Mouse (Mus musculus): ENCODE results near the gene I0C0044D17Rik.

The I0C0044D17Rik gene

DNA sequence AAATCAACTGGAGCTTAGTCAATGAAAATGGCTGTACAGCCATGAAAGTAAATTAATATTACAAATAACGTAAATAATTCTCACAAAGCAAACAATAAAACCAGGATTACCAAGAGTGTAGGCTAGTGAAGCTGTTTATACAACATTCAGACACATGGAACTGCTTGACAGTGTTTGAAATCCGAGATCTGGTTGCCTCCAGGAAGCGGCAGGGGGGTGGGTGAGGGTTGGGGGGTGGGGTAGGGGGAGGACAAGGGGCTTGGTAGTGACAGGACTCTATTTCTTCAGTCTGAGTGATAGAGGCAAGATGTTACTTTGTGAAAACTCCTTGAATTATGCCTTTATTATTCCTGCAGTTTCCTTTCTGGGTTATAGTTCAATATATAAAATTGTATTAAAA lies 3.1 kb upstream of the I0C0044D17Rik start:
- DNase-seq (ENCODE audit: low read depth): no peak

DNA sequence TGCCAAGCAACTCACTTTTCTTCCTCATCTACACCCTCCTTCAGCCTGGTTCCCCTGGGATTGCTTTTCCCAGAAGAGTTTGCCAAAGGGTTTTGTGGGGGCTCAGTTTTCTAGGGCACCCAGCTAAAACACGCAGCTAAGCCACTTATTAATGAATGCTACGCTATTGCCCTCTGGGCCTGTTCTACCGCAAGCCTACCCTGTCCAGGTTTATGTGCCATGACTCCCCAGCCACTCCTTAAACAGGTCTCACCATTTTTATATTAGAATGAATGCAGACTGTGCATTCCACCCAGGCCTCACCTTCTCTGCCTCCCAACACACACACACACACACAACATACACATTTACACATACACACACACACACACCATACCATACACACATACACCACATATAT lies 593 bp downstream of the I0C0044D17Rik start:
- no peak for DNase-seq (ENCODE audit: low read depth)

DNA sequence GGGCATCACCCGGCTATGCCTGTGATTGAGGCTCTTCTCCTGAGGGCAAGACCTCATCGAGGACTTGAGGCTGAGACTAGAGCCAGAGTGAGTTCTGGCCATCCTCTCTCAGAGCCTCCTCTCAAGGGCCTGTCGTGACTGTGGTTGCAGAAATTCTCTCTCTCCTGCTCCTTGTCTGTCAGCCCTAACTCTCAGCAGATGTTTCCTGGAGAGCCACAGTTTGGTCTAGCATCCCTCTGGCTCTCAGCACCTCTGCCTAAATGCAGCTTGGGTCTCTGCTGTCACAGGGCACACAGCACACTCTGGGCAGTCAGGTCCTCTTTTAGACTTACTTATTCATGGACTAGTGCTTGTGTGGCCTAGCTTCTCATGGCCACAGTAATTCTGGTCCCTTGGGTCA lies 1.2 kb downstream of the I0C0044D17Rik start:
- DNase-seq (ENCODE audit: low read depth): no peak

DNA sequence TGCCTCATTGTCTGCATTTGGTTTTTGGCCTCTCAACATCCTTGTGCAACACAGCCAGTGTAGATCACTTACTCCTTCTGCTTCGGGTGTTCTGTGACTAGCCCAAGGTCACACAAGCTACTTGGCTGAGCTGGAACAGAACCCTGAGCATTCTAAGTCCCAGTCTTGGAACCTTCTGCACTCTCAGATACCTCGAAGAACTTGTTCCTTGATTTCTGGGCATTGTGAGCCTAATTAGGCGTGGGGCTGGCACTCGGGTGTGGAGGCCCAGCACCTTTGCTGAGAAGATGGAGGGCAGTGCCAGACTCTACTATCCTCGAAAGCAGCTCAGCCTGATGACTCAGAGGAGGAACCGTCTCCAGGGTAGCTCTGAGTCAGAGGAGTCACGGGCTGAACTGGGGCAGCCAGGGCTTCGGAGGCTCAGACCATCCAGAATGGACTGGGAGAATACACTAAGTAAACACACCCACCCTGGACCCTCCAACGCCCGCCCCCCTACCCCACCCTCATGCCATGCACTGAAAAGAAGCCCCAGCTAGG lies 4.4 kb downstream of the I0C0044D17Rik start:
- DNase-seq (ENCODE audit: low read depth): peak; percentile 79

DNA sequence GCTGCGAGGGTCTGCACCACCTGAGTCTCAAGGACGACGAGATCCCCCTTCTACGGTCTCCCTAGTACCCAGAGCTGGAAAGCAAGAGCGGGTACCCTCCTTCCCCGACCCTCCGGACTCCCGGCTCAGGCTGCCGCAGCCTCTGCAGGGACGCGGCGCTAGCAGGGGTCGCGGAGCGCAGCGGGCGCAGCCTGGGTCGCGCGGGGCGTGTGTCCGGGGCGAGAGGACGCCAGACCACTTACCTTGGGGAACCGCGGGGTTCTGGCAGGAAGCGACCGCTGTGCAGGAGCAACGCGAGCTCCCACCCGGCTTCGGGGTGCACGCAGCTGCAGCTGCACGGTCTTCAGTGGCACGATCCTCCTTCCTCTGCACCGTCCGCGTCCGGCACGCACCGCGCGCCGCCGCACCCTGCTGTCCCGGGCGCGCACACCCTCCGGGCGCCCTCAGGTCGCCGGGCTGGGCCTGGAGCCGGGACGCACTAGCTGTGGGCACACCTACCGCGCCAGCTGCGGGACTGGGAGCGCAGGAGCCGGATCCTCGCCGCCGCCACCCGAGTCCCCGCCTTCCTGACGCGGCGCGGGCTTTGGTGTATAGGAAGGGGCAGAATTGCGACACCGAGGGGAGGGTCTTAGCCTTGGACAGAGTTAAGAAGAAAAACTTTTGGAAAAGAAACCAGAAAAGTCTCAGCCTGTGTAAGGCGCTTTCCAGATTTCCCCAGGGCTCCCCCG lies 6.3 kb downstream of the I0C0044D17Rik start, which contains the start of gene Kank4:
TSS of gene Kank4 (minus strand) at position 354 of the 728 bp plus-strand sequence.
- no peak for DNase-seq (ENCODE audit: low read depth)

DNA sequence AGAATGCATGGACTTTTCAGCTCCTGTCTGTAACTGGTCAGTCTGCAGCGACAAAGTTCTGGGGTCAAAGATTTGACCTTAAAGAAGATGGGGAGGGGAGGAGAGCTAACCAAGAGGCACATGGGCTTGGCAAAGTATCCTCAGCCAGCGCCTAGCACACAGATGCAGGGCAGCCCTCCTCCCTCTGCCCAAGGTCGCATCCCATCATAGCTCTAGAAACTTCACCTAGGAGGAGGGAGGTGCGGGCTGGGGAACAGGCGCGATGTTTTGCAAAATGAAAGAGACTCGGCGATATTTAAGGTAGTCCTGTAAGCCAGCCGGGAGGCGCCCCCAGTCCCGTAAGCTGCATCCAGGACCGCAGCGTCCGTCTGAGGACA lies 6.8 kb downstream of the I0C0044D17Rik start:
- no peak for DNase-seq (ENCODE audit: low read depth)

DNA sequence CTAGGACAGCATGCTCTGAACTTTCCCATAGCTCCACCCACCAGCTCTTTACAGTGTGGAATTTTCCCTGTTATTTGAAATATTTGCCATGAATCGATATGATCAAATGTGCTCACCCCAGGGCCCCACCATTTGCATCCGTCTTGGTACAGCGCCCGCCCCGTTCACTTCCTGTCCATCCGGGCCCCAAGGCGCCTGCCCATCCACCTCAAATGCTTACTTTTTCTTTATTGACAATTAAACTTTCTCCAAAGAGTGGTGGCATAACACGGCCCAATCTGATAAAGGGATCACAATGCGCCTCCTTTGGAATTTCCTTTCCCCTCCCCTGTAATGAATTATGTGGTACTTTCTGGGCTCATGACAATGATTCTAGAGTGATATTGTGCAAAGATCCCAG lies 17.3 kb downstream of the I0C0044D17Rik start:
- no peak for DNase-seq (ENCODE audit: low read depth)

DNA sequence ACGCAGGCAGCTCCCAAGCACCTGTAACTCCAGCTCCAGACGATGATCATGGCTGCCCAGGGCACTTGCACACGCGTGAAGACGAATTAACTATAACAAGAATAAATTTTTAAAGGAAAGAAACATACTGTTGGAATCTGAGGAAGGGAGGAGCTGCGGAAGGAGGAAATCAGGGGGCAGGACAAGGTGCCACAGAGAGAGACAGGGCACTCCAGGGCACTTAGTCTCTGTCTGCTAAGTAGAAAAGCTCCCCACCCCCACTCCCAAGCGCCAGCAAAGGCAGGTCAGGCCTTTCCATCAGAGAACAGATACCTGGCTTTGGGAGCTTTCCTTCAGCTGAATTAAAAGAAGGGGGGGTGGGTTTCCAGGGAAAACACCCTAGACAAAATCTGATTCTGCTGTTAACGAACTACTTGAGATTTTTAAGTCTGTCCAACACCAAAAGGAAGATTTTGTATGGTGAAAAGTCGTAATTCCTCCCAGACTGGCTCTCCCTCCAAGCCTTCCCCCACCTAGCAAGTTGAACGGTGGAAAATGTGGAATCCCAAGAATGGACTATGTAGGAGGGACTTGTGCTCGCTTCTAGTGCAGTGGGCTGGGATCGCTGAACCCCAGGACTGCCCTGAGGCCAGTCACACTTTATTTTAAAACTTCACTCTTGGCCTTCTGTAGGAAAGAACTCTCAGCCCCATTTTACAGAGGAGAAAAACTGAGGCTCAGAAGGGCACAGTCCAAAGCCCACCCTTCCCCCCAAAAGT lies 18.2 kb downstream of the I0C0044D17Rik start:
- DNase-seq (ENCODE audit: low read depth): no peak

DNA sequence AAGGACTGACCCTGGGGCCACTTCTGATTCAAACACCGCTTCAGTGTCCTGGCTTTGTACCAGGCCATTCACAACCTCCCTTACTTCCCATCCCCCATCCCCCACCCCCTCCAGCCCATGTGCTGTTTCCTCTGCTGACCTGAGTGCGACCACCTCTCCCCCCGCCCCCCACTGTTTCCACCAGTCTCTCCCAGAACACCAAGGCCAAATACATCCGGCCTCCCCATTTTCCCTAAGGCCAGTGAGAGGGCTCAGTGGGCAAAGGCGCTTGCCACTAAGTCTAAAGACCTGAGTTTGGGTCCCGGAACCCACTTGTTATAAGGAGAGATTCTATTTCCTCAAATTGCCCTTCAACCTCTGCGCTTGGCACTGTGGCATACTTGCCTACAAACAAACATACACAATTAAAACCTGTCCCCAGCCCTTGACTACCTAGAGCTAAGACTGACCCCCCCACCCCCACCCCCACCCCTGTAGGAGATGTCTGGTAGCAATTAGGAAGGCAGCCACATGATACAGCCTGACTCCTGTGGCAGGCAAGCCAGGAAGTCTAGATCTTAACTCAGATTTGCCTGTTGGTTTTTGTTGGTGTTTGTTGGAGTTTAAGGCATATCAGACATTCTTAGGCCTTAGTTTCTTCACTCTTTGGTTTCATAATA lies 19.0 kb downstream of the I0C0044D17Rik start:
- no peak for DNase-seq (ENCODE audit: low read depth)

DNA sequence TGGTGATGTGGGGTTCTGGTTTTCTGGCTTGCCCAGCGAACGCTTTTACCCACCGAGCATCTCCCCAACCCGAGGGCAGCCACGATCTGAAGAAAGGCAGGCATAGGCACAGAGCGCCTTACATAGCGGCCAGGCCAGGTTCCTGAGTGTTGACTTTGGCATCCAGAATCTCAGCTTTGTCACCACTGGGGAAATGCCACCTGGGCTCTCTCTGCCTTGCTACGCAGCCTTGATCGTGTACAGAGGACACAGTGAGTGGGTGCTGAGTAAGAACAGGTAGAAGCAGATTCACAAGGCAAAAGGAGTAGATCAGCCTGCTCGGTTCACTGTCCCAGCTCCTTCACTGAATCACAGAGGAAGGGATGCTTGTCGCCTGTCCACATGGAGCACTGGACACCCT lies 21.9 kb downstream of the I0C0044D17Rik start:
- no peak for DNase-seq (ENCODE audit: low read depth)

DNA sequence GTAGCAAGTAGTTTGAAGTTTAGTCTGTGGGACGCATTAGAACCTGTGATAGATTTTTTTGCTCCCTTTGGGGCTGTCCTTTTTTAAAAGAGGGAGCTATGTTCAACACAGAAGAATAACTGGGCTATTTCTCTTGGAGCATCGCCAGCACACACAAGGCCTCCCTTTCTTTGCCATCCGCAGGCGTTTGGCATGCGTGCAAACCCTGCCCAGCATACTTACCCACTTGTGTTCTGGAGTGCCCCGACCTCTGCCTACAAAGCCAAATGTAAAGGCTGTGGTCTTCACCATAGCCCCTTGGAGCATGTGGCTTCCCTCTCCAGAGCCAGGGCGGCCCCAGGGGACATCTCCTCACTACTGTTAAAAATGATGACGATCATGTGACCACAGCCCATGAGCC lies 22.8 kb downstream of the I0C0044D17Rik start:
- no peak for DNase-seq (ENCODE audit: low read depth)

DNA sequence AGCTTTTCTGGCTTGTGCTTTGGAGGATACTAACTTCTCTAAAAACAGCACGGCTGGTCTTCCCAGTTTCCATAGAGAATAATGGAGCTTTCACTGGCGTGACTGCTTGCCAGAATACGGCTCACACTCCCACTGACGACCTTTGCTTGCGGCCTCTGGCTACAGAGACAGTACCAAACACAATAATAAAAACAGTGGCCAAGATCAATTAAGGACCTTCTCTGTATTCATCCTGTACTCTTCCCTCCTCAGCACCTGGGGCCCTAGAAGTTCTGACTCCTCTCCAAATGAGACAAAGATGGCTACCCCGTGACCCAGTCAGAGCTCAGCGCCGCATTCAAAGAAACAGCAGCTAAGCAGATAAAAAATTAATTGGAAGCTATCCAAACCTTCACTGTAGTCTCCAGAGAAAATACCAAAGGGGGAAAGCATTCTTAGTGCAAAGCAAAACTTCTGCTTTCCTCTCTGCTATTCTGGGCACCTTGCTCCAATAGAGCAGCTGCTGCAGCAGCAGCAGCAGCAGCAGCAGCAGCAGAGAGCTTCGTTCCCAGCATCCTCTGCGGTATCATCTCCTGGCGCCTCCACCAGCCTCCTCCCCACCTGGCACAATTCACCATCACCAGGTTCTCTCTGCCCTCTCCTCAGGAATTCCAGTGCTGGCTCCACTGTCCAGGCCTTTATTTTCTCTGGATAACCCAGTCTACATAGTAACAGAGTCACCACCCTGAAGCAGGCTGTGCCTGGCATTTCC lies 26.9 kb downstream of the I0C0044D17Rik start:
- no peak for DNase-seq (ENCODE audit: low read depth)

DNA sequence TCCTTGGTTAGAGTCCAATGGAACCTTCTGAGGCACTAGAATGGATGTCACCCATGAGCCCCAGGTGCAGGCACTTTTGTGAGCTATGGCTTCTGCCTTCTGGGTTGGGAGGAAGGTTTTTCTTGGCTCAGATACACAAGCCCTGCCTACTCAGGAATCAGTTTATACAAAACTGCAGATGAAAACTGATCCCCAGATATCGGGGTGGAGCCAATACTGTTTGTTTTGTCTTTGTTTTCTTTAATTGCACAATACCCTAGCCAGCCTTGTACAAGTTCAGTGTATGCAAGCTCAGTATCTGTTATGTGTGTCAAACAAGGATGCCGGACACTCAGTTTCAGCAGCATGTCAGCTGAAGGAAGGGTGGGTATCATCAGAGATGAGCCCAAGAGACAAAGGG lies 28.4 kb downstream of the I0C0044D17Rik start:
- no peak for DNase-seq (ENCODE audit: low read depth)

DNA sequence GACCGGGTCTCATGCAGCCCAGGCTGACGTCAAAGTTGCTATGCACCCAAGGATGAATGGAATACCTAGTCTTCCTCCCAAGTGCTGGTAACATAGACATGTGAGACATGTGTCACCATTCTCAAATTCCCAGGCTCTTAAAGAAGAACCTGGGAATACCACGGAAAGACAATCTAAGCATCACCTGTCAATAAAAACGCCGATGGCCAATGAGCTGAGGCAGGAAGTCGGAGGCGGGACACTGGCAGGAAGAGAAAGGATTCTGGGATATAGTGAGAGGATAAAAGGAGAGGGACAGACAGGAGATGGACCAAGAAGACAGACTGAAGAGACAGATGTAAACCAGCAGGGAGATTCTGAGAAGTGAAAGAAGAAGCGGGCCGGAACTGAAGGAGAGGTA lies 30.2 kb downstream of the I0C0044D17Rik start:
- no peak for DNase-seq (ENCODE audit: low read depth)

DNA sequence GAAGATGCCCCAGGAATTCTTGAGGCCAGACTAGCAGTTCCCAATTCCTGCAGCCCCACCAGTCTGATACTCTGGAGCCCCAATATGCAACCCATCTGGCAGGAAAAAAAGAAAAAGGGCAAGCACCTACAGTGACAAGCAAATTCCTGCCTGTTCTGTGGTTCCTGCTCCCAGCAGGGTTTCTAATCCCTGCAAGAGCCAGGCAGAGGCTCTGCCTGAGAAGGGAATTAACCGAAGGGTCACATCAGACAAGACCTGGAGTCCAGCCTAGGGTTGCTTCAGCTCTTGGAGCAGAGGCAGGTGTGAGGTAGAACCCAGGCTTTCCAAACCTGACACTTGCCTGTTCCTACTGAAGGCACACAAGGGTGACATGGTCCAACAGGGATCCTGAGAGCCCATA lies 32.9 kb downstream of the I0C0044D17Rik start:
- no peak for DNase-seq (ENCODE audit: low read depth)

DNA sequence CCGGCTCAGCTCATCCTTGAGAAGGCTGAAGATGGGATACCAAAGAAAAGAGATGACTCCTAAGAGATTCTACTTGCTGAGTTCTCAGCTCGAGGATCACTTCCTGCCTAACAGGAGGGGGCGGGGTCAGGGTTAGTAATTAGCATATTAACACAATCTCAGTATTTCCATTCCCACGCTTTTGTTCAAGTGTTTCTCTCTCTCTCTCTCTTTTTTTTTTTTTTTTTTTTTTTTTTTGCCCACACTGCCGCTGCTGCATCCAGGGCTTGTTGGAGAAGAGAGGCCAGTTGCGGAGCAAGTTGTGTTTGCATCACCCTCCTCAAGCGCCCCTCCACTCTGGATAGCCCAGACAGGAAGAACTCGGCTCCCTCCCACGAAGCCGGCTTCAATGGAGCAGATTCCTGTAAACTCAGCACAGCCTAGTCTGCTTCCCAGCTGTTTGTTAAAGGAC lies 33.8 kb downstream of the I0C0044D17Rik start:
- DNase-seq (ENCODE audit: low read depth): no peak

DNA sequence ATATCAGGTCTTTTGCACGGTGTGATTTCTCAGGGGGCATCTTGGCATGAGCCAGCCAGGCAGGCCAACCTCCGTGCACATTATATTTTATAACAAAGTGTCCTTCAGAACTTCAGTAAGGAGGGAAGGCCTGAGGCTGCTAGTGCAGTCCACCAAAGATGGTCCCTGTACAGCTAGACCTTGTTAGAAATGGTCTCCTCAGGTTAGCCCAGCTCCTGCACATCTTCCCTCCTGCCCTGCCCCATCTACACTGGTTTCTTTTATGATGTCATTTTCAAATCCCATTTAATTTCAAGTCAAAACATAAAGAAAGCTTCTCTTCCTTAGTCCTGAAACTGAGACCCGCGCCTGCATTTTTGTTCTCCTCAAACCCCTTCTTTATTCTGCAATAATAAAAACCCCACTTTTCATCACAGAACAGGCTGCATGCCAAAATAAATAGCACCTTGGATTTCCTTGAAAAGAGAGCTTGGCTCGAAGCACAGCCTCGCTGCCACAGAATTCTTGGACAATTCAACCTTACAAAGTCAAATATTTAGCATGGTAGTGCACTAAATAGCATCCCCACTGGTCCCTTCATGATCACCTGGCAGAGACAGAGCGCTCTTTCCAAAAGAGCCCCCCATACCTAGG lies 34.4 kb downstream of the I0C0044D17Rik start:
- DNase-seq (ENCODE audit: low read depth): no peak

DNA sequence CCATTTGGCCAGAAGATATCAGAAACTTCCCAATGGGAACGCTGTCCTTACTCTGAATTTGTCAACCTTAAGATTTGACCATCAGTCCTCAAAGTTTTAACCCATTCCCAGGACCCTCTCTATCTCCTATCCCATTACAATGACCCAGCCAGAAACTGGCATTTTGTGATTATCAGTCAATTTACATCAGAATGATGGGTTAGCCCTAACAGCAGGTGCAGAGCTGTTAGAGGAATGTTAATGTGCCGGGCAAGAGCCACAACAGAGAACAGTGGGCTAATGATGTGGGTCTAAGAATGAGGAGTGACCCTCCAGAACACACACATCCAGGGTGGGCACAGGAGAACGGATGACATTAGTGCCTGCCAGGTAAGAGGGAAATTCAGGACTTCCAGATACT lies 37.4 kb downstream of the I0C0044D17Rik start:
- no peak for DNase-seq (ENCODE audit: low read depth)

DNA sequence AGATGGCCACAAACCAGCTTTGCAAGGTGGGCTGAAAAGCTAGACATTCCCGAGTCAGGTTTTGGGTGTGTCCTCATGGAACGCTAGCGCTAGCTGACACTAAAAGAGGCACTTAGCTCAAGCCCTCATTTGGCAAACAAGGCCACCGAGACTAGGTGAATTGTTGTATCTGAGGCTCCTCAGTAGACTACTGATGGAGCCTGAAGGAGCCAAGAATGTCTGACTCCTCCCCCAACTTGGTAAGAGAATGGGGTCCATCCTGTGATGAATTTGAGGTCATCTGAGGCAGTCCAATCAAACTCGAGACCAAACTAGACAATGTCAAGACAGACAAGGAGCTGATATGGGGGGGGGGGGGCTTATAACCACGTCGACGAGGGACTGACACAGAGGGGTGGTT lies 37.8 kb downstream of the I0C0044D17Rik start:
- DNase-seq (ENCODE audit: low read depth): no peak

DNA sequence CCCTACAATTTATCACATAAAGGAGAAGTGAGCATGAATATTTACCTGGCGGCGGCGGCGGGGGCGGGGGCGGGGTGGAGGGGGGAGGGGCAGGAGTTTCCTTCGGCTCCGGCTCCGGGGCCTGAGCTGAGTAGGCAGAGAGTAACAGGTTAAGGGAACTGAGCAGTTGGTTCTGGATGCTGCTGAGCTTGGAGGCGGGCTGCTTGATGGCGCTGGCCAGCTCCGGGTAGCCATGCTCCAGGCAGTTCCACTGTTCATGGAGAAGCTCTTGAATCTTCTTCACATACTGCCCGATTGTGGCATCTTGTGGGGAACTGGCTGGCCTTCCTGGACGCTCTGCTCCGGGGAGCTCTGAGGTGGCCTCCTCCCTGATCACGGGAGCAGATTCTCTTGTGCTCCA lies 45.4 kb downstream of the I0C0044D17Rik start:
- no peak for DNase-seq (ENCODE audit: low read depth)

DNA sequence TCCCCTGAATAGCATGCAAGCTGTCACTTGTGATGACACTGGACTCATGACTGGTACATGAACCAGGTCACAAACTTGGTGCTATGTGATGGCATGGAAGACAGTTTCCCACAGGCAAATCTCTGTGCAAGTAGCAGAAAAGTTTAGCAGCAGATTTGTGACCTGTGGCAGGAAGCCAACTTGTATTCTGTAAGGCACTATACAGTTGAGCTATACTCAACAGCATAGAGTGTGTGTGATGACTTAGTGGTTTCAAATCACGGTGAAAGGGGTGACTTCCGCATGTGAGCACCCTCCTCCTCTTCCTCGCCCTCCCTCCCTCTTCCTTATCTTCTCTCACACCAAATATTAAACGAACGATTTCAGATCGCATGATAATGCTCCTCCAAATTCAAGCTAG lies 46.2 kb downstream of the I0C0044D17Rik start:
- no peak for DNase-seq (ENCODE audit: low read depth)

All from NIH3T3 (cell line).